Mouse (Mus musculus) adrenal gland, postnatal 36 days (tissue): ENCODE results near the gene Jak3. TPM values are rescaled to one million over a fixed set of nuclear protein-coding genes. Genes with fewer than 3 reads are reported as not detected.

Experiments
- DNase-seq, 2 experiments: peaks; one replicate each; pipeline ENCODE4 v3.0.0; 2021; ENCODE audit warnings: mixed read lengths in 1 of 2
- long read RNA-seq, 2 experiments: library from polyadenylated mRNA; stranded (forward); transcript quantifications; one replicate each; pipeline ENCODE4 v2.0.0; 2021; ENCODE audit warnings: borderline sequencing depth in 2 of 2
- total RNA-seq, 2 experiments: library from RNA; stranded (reverse); gene quantifications; 2 replicates each; pipeline ENCODE4 v1.2.3; 2021

Jak3 gene
- 10 to 100 TPM; 11.3 to 13.0 TPM for total RNA-seq
- long read RNA-seq, experiment 1, full-length matches to known transcripts = 8 of 16 reads
- long read RNA-seq, experiment 1, partial matches to known transcripts = 4 of 16 reads
- long read RNA-seq, experiment 1, other reads (novel, unspliced or antisense) = 4 of 16 reads
- long read RNA-seq, experiment 2, full-length matches to known transcripts = 3 of 8 reads
- long read RNA-seq, experiment 2, partial matches to known transcripts = 1 of 8 reads
- long read RNA-seq, experiment 2, other reads (novel, unspliced or antisense) = 4 of 8 reads

DNA sequence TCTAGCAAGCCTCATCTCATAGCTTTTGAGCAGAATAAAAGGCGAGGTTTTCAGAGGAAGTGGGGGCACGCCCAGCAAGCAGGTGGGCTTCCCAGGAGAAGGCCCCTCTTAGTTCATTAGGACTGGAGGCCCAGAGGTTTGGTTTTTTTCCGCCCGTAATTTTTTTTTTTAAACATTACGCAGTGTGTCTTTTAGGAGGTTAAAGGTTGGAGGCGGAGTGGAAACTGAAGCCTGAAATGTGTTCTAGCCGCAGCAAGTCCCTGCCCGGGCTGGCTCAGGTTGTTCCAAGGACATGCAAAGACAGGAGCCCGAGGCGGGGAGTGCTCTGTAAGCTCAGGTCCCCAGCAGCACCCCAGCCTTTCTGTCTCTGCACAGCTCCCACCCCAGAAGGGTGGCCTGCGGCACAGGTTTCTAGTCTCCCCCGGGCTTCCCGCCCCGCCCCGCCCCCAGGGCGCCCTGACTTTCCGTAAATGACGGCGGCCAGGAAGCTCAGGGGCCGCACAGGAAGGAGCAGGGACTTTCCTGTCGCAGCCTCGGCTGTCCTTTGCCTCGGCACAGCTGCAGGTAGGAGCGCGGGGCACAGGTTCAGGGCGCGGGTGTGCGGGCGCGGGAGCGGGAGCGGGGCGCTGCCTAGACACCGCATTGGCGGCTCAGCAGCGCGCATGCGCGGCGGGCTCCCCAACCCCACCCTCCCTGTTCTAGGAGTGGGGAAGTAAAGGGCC lies at the start of gene Jak3:
Gene Jak3, plus strand, starts transcription at position 277 of the 722 bp plus-strand sequence.
- peak; percentile 60 to 78 for DNase-seq

DNA sequence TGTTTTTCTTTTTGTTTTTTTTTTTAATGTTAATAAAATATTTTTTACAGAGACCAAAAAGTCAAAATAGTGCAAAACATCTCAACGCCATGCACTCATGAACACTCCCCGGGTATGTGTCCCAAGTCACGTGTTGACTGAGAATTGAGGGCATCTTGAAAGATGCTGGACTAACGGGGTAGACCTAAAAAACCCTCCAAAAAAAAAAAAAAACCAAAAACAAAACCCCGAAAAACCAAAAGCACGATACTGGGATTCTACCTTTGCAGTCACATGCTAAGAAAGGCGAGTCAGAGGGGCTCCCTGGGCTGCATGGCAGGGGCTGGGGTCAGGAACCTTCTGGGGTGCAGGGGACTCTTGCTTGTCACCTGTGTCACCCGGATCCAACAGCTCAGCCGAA lies 49.3 kb upstream of the Jak3 start:
- DNase-seq = no peak

DNA sequence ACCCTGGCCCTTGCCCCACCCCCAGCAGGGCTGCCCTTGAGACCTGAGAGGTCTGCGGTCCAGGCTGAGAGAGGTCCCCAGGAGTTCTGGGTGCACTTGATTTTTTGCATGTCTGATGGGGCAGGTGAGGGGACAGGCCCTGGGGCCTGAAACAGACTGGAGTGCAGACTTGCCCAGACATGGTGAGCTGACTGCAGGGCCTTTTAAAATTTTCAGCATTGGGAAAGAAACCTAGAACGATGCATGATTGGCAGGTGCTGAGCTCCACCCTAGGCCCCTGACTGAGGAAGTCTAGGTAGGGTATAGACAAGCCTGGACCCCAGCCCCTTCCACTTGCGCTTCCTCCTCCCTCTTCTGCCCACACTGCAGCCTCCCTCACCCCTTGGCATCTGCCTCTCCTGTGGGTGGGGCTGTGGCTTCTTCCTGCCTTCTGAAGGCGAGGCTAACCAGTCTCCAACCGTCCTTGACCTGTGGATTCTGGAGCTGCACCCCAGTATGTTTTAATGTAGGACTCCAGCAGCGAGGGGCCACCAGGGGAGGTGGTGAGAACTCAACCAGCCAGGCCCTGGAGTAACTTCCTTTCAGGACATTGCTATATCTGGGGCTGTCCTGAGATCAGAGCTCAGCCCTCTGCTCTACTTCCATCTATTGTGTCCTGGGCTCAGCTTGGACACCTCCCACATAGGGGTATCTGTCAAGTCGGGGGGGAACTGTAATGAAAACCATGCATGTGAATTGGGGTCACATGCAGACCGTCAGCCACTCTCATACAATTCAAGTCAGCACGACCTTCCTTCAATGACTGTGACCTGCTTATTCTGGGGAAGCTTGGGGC lies 48.6 kb upstream of the Jak3 start:
- peak; percentile 40 to 50 for DNase-seq

DNA sequence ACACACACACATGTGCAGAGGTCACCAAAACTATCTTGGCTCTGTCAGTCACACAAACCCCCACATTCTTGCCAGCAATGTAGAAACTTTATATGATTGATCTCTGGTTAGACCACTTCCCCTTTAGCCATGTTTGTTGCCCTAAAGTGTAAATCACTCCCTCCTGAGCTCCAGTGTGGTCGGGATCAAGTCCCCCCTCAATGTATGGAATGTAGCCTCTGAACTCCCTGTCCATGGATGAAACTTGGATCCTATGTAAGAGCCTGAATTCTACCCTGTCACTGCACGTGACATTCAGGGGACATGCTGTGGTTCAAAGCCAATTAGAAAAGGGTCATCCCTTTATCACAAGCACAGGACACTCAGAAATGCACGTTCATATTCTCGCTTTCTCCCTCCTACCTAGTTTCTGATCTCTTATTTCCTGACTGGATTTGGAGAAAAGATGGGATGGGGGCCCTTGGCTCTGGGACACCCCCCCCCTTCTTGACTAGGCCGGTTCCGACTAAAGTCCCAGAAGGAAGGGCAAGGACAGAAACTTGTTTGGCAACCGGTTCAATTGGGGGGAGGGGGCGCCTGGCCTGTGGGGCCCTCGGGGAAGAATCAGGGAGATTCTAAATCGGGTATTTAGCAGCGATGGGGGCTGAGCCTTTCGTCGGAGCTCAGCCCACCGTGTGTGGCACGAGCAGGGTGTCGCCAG lies 47.5 kb upstream of the Jak3 start:
- no peak for DNase-seq

DNA sequence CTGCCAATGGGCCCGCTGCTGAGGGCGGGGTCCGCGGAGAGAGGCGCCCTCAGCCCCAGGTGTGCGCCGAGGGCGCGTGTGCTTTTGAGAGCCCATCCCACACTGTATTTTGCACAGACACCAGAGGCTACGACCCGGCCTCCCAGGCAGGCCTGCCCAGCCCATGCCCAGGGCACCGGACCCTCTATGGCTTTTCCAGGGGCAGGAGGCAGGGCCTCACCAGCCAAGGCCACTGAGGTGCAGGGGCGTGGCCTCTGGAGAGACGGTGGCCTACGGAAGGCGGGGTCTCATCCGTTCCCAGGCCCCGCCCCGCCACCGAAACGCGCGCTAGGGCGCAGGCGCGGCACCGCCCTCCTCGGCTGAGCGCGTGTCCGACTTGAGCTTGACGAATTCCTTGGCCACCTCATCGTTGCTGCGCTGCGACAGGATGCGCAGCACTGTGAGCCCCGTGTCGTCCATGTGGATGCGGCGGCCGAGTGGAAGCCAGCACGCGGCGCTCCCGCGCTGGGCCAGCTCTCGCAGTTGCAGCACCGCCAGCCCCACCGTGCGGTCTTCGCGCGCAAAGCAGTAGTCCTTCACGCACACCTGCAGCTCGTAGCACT lies 46.9 kb upstream of the Jak3 start:
- peak; percentile 98 for DNase-seq

DNA sequence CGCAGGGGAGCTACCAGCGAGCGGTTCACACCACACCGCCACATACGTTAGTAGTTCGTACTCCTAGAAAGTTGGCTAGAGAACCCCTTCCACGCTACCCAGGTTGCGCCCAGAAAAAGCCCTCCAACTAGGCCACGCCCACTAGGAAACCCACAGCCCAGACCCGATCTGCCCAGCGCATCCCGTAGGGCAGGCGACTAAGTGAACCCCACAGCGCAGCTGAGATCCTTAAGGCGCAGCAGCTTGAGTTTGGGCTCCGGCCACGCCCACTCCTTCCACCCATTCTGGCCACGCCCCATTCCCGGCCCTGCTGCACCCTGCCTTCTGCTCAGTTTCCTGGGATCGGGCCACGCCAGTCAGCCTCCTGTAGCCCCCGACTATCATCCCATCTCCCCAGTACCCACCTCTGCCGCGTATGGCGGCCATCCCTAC lies 46.3 kb upstream of the Jak3 start:
- peak; percentile 73 to 80 for DNase-seq

DNA sequence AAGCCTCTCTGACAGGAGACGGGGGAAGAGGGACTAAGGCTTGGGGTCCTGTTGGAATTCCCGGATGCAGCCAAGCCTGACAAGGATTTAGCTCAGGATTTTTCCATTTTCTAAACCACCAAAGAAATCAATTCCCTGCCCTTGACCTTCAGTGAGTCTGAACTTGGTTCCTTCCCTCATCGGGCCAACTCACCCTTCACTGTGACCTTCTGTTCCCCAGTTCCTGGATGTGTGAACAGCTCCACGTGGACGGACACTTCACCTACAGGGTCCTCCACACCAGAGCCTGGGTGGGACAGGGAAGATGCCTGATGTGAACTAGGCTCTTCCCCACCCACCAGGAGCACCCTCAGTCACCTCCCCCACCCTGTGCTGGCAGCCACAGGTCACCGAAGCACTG lies 45.3 kb upstream of the Jak3 start:
- DNase-seq = no peak

DNA sequence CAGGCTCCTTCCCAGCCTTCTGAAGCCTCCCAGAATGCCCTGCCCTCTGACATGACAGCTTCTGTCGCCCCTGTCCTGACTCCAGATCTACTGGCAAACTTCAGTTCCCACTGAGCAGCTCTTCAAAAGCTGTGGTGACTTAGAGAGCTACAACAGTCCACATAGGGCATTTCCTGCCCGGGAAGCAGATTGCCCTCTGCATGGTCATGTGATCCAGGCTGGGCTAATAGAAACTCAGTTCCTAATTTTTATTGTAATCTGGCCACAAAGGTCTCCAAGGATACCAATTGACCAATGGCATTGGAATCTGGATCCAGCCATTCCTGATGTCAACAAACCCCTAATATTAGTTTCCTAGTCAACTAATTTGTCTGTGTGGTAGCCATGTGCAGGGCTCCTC lies 44.2 kb upstream of the Jak3 start:
- DNase-seq = no peak

DNA sequence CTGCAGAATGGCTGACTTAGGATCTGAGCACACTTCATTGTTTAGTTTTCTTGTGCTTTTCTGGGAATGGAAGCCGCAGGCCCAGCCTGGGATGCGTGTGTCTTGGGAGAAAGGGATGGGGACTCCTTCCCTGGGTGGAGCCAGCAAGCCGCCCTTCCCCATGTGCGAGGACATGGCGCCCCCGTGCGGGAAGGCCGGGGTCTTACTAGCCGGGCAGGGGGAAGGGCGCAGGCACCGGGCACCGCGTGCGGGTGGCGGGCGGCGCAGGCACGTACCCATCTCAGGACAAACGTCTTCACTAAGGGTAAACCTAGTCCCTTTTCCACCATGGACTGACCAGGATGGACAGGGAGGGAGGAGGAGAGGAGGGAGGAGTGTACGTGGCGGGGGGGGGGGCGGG lies 42.9 kb upstream of the Jak3 start:
- DNase-seq = peak; percentile 83 to 87

DNA sequence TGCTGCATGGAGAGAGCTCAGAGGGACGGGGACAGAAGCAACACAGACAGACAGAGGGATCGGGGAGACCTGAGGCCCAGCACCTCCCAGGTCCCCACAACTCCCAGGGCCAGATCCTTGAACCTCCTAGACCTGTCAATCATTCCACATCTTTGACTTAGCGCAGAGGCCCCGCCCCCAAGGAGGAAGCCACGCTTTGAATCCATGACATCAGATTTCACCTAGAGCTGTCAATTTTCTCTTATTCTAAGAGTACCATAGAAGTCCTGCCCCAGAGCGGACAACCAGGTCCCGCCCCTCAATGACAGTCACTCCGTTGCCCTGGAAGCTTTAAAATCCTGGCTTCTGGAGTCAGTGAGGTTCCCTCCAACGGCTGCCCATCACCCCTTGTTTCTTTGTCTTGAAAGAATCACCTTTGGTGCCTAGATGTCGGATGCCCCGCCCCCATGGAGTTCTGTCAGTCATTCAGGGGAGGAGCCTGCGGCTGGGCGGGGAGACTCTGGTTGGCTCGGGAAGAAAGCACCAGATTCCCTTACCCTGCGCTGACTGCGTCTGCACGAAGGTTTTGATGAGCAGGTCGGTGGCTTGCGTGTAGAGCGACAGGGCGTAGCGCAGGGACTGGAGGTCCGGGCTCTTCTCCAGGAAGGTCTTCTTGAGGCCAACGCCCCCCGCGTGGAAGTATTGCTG lies 42.0 kb upstream of the Jak3 start:
- DNase-seq = peak; percentile 82 to 86

DNA sequence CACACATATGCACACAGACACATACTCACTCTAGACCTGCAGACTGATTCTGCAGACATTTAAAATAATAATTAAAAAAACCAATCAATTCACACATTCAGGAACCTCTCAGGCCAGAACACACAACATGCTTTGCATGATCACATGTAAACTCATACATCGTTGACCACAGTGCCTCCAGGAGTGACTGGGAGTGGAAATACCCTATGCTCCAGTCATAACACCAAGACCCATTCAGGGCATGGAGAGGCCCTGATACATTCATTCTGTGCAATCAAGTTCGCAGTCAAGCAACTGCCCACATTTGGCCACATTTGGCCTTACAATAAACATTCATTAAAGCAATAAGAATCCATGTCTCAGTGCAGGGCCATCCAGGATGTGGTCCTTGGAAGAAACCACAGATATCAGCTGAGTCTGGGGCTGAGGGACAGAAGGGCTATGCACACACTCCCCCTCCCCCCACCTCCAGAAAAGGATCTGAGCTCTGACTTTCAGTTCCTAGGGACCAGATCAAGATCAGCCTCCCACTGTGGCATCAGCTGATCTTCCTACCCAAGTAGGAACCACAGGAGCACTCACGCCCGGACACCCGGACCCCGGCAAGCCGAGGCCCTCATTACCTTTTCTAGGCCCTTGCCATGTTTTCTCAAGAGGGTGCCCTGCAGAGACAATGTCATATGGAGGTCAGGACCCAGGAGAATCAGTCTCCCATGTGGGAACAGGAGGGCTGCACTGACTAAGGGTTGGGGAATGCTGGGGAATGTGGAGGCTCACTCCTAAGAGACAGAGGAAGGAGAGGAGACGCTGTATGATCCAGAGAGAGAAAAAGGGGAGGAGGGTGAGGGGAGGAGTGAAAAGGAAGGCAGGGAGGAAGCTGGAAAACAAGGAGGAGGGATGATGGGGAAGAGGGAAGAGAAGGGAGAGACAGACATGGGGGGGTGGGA lies 38.7 kb upstream of the Jak3 start:
- DNase-seq = no peak

DNA sequence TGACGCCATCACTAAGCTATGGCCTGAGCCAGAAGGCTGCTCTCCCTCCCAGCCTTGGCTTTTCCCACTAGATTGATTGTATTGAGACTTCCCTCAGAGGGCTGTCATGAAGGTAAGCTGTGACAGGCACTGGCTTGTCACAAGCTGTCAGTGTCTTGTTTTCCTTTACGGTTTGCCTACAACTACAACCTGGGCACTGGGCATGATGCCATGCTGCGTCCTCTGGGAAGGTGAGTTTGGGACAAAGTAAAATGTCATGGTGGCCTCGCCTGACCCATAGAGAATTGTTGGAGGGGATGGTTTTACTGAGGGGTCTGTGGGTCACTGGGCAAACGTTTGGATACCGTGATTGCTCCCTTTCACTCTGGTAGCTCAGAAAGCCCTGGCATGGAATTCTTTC lies 37.8 kb upstream of the Jak3 start:
- no peak for DNase-seq

DNA sequence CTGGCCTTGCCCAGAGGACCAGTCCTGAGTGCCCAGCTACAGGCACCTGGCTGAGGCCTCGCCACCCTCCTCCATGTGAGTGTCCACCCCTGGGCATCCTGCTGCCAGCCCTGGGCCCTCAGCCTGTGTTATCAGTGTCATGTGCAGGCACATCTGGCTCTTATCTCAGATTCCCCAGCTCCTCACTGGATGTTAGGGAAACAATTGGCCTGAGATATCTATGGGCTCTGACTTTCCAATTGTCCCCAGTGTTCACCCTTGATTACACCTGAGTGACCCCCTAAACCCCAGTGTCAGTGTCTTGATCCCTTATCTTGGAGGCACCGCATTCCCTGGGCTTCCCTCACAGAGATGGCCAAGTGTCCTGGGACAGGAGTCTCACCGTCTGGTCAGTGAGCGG lies 36.8 kb upstream of the Jak3 start:
- no peak for DNase-seq

DNA sequence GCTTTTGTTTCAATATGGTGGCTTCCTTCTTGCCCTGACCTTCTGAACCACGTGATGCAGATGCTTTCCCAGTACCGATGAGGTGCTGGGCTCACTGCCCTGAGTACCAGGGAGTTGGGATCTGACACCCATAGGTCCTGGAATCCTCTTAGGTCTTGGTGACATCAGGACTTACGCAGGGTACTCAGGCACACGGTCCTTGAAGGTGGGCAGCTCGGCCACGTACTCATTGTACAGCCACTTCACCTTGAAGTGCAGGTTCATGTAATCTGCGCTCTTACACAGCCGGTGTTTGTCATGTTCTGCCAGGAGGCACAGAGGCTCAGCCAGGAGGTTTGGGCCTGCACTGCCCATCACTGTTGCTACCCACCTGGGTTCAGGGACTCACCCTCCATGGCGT lies 30.6 kb upstream of the Jak3 start:
- no peak for DNase-seq

DNA sequence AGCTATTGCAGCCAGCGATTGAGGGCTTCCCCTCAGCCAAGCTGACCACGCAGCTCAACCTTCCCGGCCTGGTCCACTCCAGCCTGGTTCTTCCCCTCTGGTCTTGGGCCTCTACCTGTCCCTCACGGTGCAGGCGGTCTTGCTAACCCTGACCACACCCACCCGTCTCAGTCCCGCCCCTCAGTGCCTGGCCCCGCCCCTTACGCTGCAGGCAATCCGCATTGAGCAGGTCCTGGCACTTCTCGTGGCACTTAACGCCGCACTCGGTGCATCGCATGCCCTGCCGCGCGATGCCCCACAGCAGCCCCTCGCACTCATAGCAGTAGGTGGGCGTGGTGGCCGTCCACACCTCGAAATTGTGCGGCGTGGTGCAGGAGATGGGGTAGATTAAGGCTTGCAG lies 21.5 kb upstream of the Jak3 start:
- peak in 1 of 2 experiments; percentile 55 for DNase-seq

DNA sequence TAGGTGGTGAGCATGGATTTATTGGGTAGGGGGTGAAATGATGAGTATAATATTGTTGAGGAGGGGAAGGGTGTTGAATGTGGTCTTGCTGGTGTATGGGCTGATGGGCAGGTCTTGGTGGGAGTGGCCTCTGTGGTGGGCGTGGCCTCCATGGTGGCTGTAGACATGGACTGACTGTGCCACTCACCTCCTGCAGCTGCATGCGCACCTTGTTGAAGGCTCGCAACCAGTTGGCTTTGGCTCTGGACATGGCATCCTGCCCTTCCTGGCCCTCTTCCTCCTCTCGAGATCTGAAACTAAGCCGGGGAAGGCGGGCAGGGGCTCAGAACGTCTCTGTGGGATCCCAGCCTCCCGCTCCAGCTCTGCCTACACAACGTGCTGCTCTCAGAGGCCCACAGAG lies 18.3 kb upstream of the Jak3 start:
- DNase-seq = no peak

DNA sequence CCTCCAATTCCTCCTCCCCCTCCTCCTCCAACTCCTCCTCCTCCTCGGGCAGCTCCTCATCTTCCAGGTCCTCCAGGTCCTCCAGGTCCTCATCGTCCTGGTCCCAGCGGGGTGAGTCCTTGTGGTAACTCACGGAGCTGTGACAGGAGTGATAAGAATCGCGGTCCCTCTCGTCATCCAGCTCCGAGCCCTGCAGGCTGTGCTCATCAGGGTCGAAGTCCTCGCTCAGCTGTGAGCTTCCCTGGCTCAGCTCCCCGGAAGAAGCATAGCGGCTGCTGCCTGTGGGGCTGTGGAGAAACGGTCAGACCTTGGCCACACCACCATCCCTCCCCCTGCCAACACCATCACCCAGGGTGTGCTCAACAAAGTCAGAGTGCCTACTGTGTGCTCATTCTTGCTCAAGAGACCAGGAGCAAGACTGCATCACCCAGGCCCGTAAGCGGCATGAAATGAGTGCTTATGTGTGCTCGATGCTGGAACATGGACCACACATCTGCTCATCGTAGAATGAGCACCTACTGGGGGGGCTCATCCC lies 17.5 kb upstream of the Jak3 start:
- DNase-seq = peak in 1 of 2 experiments; percentile 37

DNA sequence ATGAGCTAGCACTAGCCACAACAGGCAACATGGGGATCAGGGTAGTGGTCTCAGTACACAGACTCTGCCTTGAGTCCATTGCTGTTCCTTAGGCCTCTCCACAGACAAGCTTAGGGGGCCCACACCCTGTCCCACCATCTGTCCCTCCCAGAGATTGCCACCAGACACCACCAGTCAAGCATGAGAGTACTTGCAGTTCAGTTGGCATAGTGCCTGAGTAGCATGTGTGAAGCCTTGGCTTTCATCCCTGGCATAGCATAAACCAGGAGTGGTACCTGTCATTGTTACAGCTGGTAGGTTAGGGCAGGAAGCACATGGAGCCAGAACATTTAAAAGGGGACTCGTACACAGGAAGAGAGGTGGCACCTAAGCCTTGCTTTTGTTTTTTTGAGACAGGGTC lies 16.3 kb upstream of the Jak3 start:
- DNase-seq = no peak

DNA sequence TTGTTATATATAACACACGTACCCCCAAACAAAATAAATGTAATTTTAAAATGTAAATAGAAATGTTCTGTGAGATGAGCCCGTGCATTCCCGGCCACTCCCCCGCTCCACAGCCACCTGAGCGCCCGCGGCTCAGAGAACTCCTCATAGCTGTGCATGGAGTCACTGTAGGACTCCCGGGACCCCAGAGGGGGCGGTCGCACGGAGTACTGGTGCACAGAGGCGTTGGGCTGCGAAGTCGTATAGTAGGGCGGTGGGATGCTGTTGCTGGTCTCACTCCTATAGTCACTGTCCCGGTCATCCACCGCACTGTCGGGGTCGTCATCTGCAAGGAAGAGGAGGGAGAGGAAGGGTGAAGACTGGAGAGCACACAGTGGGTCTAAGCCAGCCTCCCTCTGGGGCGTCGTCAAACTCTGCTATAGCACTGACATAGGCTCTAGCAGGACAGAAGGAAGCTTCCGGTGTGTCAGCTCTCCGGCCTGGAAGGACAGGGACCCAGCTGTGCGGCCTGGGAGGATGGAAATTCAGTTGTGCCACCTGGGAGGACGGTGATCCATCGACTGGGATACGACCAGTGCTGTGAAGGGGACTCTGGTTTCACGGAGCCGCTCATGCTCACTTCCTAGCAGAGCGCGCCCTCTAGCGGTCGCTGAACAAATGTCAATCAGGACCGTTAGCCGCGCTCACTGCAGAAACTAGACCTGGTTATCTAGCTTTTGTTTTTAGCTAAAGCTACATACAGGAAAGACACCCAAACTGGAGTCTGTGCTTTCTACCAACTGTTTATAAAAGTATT lies 15.6 kb upstream of the Jak3 start:
- DNase-seq = peak; percentile 90 to 91
